Mouse (Mus musculus) monocyte, adult 59 days (primary cell): ENCODE data around the gene Lrrc8d. TPM values are rescaled to one million over a fixed set of nuclear protein-coding genes. Genes with fewer than 3 reads are reported as not detected.

Source experiments
- total RNA-seq, 2 experiments: library from RNA; stranded (reverse); gene quantifications; one replicate each; pipeline ENCODE4 v1.2.4; 2023

The Lrrc8d gene
- 100 to 1,000 TPM; 135 to 139 TPM for total RNA-seq

DNA sequence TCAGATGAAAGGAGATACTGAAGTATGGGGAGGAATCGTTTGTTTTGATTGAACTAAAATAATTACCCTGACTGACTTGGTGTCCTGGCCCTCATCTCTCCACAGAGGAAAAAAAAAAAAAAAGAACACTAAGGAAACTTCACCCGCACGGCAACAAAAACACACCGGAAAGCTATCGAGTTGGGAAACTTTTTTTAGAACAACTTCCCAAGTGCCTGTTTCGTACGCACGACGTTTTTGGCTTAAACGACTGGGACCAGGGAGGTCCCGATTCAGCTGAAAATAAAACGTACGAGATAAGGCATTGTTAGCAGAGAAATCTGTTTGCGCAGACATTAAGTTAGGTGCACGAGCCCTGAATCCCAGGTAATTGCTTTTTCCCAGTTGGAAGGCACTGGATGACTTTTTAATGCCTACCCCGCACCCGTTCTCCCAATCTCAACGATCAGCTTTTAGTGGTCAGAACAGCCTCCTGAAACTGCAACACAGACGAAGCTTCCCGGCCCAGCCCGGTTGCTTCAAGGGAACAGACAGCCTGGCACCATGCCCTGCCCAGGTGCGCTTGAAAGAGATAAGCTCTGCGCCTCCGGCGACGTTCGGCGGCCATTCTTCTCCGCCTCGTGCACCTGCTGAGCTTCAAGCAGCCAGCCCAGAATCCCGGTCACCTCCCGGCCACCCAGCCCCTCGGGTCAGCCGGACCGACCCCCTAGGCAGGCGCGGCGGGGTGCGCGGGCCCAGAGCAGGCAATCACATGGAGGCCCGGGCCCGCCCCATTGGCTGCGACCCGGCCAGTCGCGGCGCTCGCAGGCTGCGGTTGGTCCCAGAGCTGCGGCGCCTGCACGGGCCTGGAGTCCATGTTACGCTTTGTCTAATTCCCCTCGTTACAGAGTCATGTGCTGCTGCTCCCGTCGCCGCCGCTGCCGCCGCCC is at the start of gene Lrrc8d:
TSS of gene Lrrc8d (plus strand) at position 829 of the 929 bp plus-strand sequence.

DNA sequence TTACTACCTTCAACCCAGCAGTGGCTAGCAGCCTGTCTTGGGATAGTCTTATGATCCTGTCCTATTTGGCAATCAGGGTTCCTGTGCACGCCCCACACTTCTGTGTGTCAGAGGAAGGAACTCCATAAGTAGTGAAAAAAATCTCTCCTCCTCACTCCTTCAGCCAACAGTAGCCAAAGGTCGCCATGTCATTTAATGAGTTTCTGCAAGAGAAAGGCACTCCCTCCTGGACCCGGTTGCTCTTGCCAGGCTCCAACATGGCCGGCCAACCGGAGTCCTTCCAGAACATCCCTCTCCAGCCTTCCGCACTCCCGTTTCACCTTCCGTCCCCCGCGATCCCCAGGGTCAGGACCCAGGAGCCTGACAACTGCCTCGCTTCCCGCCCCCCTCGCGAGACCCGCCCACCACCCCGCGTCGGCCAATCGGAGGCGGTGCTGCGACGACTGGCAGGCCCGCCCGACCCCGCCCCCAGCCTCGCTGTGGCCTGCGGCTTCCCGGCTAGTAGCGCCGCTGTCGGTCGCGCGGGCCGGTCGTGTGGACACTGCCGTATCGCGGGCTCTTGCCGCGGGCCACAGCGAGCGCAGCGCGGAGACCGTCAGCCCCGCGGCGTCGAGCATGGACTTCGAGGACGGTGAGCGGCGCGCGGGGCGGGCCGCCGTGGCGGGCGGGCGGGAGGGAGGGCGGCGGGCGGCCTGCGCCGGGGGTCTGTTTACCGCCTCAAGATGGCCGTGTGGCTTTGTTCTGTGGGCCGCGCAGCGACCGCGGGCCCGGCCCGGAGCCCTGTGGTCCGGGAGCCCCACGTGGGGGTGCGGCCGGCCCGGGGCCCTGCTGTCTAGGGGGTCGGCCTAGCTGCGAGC is 176.5 kb downstream of the Lrrc8d start, which contains the start of gene Zfp326:
TSS of gene Zfp326 (plus strand) at position 498 of the 857 bp plus-strand sequence.

Other genes with a start within 250 kb of the Lrrc8d start
- 100 to 1,000 TPM; 135 to 147 TPM for gene Lrrc8c, start 180.6 kb upstream of the Lrrc8d start, total RNA-seq
- gene Zfp326, start 176.6 kb downstream of the Lrrc8d start, total RNA-seq = 10 to 100 TPM; 57.4 to 59.5 TPM